Mouse (Mus musculus) E14TG2a.4 (cell line): ENCODE results near the gene Abca7.

Source experiments
- CTCF ChIP-seq: conservative IDR thresholded peaks from 2 replicates; pipeline ENCODE4 v1.5.1; 2014; ENCODE audit warnings: low read length
- NANOG ChIP-seq: IDR thresholded peaks from 2 replicates; pipeline ENCODE4 v1.6.1; 2014; ENCODE audit warnings: borderline replicate concordance, low read length, mixed read lengths
- POU5F1 ChIP-seq: IDR thresholded peaks from 2 replicates; pipeline ENCODE4 v1.6.1; 2014; ENCODE audit warnings: low read length, borderline replicate concordance

DNA sequence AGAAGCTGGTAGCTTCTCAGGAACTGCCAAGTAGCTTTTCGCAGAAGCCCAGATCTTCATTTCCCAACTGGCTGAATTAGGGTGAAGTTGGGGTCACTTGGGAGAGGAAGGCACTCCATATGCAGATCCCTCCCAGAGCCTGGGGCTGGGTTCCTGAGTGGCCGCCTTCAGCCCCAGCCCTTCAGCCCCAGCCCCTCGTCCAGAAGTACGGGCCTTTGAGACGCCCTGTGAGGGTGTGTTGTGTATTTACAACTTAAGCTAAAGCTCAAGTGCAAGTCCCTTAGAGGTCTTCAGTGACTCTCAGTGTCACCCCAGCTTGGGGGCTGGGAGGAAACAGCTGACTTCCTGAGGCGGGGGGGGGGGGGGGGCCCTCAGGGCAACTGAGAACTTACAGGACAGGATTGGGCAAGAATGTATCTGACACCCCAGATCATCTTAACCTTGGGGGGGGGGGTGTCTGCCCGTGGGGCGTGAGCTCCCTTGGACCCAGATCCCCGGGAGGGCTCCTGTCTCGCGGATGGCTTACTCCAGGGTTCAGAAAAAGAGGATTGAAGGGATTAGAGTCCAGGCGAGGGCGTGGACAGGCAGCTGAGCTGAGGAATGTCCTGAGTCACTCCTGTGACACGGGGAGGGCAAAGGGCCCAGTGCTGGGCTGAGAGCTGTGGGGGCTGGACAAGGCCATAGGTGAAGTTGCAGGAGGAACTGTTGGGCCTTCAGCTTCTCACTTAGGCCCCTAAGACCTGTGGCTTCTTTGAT is 55.5 kb downstream of the Abca7 start:
- TF ChIP-seq CTCF, result no peak
- TF ChIP-seq POU5F1, result no peak
- no peak for TF ChIP-seq NANOG
